Comparison of ENCODE assay signal across 8 mouse cellular contexts in the genomic region with DNA sequence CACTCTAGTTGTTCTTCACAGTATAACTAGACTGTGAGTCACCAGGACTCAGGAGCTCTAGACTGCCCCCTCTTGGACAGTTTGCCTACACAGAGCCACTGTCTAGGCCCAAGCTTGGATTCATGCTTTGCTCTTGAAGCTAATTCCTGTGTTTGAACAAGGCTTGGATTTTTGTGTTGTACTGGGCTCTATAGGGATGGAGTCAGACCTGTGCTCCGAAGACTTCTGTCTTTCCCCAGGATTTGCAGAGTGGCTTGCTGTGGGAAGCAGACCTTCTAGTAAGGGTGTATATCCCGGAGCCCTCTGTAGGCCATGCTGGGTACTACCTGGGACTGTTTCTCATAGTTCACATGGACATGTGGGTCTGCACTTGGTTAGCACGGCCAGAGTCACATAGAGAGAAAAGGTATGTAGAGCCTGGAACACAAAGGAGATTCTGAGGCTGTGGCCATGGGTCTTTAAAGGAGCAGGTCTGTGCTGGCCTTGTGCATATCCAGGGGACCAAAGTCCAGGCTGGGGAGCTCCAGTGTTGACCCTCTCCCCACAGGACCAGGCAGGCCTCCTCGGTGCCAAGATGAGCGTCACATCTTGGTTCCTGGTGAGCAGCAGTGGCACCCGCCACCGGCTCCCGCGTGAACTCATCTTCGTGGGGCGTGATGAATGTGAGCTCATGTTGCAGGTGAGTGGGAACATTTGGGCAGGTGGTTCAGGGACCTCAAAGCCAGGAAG. TPM values are rescaled to one million over a fixed set of nuclear protein-coding genes. Genes with fewer than 3 reads are reported as not detected.
DNase-seq lines count a peak whose midpoint lies in the region; ATAC-seq and TF ChIP-seq lines count a peak whose summit lies in the region.

No protein-coding gene starts in this region.

- in situ Hi-C loops in CH12.LX (cut with MboI; ENCODE audit: low pct_ligation_motif_present, low pct_unique_long_range_greater_than_20kb, low sequenced_read_pairs): no loop called here

- intact Hi-C loops in gastrocnemius, postnatal 14 days (cut with DNase I; ENCODE audit: low total_unique reads): no loop called here

- peaks cover 6 to 12% of the 10 kb centered on the region in 2 experiments for H3K4me1 ChIP-seq in CH12.LX (ENCODE audit: control insufficient read depth in 1 of 2, insufficient read depth in 2 of 2)

- peak; percentile 2 for TF ChIP-seq RAD21 in CH12.LX (IDR thresholded peaks at IDR 0.05; ENCODE audit: low read depth, low read length)

- DNase-seq in CH12.LX (ENCODE audit: extremely low read depth): peak; percentile 88
- peak; percentile 49 for DNase-seq in WW6 (ENCODE audit: low read depth, low spot score)
- DNase-seq in cerebellum, postnatal 25 days: peak; percentile 85 to 90
- peak; percentile 63 for DNase-seq in gastrocnemius, postnatal 14 days
- DNase-seq in layer of hippocampus, adult 11-12 months (ENCODE audit: low spot score): peak; percentile 84
- peak; percentile 67 for DNase-seq in lung, postnatal 25 days (ENCODE audit: low spot score)
- DNase-seq in right cerebral cortex, adult 2 months (ENCODE audit: low spot score in 2 of 2): peak; percentile 77 to 79

- H3K4me2 ChIP-seq in CH12.LX (ENCODE audit: insufficient read depth, low read depth, poor library complexity, severe bottlenecking): no peak overlapping the region

- dilution Hi-C loops in CH12.LX (cut with MboI; ENCODE audit: extremely low pct_ligation_motif_present, extremely low pct_unique_long_range_greater_than_20kb, low sequenced_read_pairs): no loop called here

- no peak for TF ChIP-seq EP300 in CH12.LX (IDR thresholded peaks at IDR 0.05; ENCODE audit: low read length)

- peaks cover 55% of the 10 kb centered on the region for H3K27me3 ChIP-seq in CH12.LX (replicated peaks)

- TF ChIP-seq CTCF in CH12.LX (conservative IDR thresholded peaks at IDR 0.05 in 1 of 2, IDR thresholded peaks at IDR 0.05 in 1 of 2; ENCODE audit: low read depth in 2 of 2, low read length in 2 of 2): peak; percentile 93 to 96

- no peak overlapping the region for H3K9ac ChIP-seq in CH12.LX (ENCODE audit: insufficient read depth, low read depth)

- H3K9me3 ChIP-seq in CH12.LX (replicated peaks; ENCODE audit: low read length): no peaks in the 10 kb centered on the region

- H3K4me3 ChIP-seq in CH12.LX (replicated peaks in 1 of 3; ENCODE audit: low read depth in 2 of 3, low read length in 2 of 3, poor library complexity in 1 of 3): no peak overlapping the region

- no peak for ATAC-seq in erythroid progenitor cell, adult 5-6 weeks (replicated peaks; ENCODE audit: low FRiP score, poor library complexity, severe bottlenecking)

- no peak overlapping the region for H3K27ac ChIP-seq in CH12.LX (ENCODE audit: insufficient read depth, low read depth)

- H3K36me3 ChIP-seq in CH12.LX (replicated peaks in 1 of 2; ENCODE audit: control insufficient read depth in 1 of 2, insufficient read depth in 1 of 2, low read length in 1 of 2): no peaks in the 10 kb centered on the region

- TF ChIP-seq POLR2A in CH12.LX (IDR thresholded peaks at IDR 0.05; ENCODE audit: low read depth, low read length): no peak

- no peaks in the 10 kb centered on the region for H3K79me2 ChIP-seq in CH12.LX (replicated peaks; ENCODE audit: control insufficient read depth, extremely low read depth, insufficient read depth, poor library complexity, severe bottlenecking)

TF ChIP-seq in CH12.LX, 34 proteins besides CTCF, POLR2A, EP300 and RAD21:
- TF ChIP-seq UBTF (IDR thresholded peaks at IDR 0.05; ENCODE audit: low read depth, low read length) (no peak), ZC3H11A (IDR thresholded peaks at IDR 0.05; ENCODE audit: low read depth, low read length) (no peak), SMC3 (IDR thresholded peaks at IDR 0.05; ENCODE audit: low read depth, low read length) (peak; percentile 21), TBP (conservative IDR thresholded peaks at IDR 0.05; ENCODE audit: low read depth, low read length) (no peak), TCF12 (IDR thresholded peaks at IDR 0.05; ENCODE audit: low read depth, low read length) (no peak), ELF1 (IDR thresholded peaks at IDR 0.05; ENCODE audit: low read depth, low read length) (no peak), MYC (IDR thresholded peaks at IDR 0.05; ENCODE audit: low read depth, low read length) (no peak), E2F4 (IDR thresholded peaks at IDR 0.05; ENCODE audit: insufficient replicate concordance, low read depth, low read length) (no peak)

RNA-seq across cellular contexts. Expression of gene Cep170b, which starts 4.0 kb away (rescaled TPM):
- total RNA-seq in CH12.LX (2012; rRNA removed) (30.6 and 39.1 TPM in 2 replicates), CH12.LX (2014; rRNA removed) (44.4 and 48.1 TPM in 2 replicates)
- polyA plus RNA-seq in CH12.LX (2012; ENCODE audit: insufficient read length, low read depth): 44.4 and 63.1 TPM in 2 replicates
- 10 to 100 TPM; 10.9 to 14.4 TPM for total RNA-seq in gastrocnemius, postnatal 14 days (2021)
- total RNA-seq in erythroid progenitor cell, adult 5-6 weeks (2015; ENCODE audit: low replicate concordance): 1.3 TPM in 1 of 2 replicates, not detected in the other
- not detected in 2 replicates for total RNA-seq in erythroid progenitor cell, adult 5-6 weeks (2017; ENCODE audit: low replicate concordance)

RNA-seq across cellular contexts. Expression of gene Pld4, which starts 36.2 kb away (rescaled TPM):
- total RNA-seq in CH12.LX (2012; rRNA removed) (149 and 155 TPM in 2 replicates), CH12.LX (2014; rRNA removed) (112 and 117 TPM in 2 replicates)
- polyA plus RNA-seq in CH12.LX (2012; ENCODE audit: insufficient read length, low read depth): 196 and 226 TPM in 2 replicates
- 1 to 10 TPM; 3.2 to 4.1 TPM for total RNA-seq in gastrocnemius, postnatal 14 days (2021)
- 20.1 and 29.9 TPM in 2 replicates for total RNA-seq in erythroid progenitor cell, adult 5-6 weeks (2015; ENCODE audit: low replicate concordance)
- 8.9 and 14.0 TPM in 2 replicates for total RNA-seq in erythroid progenitor cell, adult 5-6 weeks (2017; ENCODE audit: low replicate concordance)

RNA-seq across cellular contexts. Expression of gene Zbtb42, which starts 45.6 kb away (rescaled TPM):
- total RNA-seq in CH12.LX (2012; rRNA removed) (0.30 and 0.63 TPM in 2 replicates), CH12.LX (2014; rRNA removed) (not detected in 2 replicates)
- 0.08 and 0.11 TPM in 2 replicates for polyA plus RNA-seq in CH12.LX (2012; ENCODE audit: insufficient read length, low read depth)
- total RNA-seq in gastrocnemius, postnatal 14 days (2021): 1 to 10 TPM; 1.3 to 2.1 TPM
- total RNA-seq in erythroid progenitor cell, adult 5-6 weeks (2015; ENCODE audit: low replicate concordance): 10.1 TPM in 1 of 2 replicates, not detected in the other
- 0.39 TPM in 1 of 2 replicates, not detected in the other for total RNA-seq in erythroid progenitor cell, adult 5-6 weeks (2017; ENCODE audit: low replicate concordance)

RNA-seq across cellular contexts. Expression of gene Akt1, which starts 49.6 kb away (rescaled TPM):
- total RNA-seq in CH12.LX (2012; rRNA removed): 66.6 and 79.9 TPM in 2 replicates
- total RNA-seq in CH12.LX (2014; rRNA removed): 69.8 and 74.4 TPM in 2 replicates
- polyA plus RNA-seq in CH12.LX (2012; ENCODE audit: insufficient read length, low read depth): 144 and 178 TPM in 2 replicates
- total RNA-seq in gastrocnemius, postnatal 14 days (2021): 10 to 100 TPM; 78.3 to 89.4 TPM
- total RNA-seq in erythroid progenitor cell, adult 5-6 weeks (2015; ENCODE audit: low replicate concordance): 22.6 and 24.1 TPM in 2 replicates
- 24.5 and 40.9 TPM in 2 replicates for total RNA-seq in erythroid progenitor cell, adult 5-6 weeks (2017; ENCODE audit: low replicate concordance)

Comparison
In these comparisons a context has a peak if more than half of its experiments do, and no peak if none do; other contexts are left out.
1. RNA of gene Cep170b, which starts 4.0 kb away (total RNA-seq): 30.6 to 48.1 TPM in CH12.LX and 10.9 to 14.4 TPM in gastrocnemius, postnatal 14 days; 1.3 TPM in erythroid progenitor cell, adult 5-6 weeks; every median in the first group is over 4 times any median in the second.
2. Peak in every context shown above with its lines, with median percentiles within 50 percentile points of each other: DNase-seq.